Mouse (Mus musculus): ENCODE data around the gene Cdkn1b.

Cdkn1b gene

DNA sequence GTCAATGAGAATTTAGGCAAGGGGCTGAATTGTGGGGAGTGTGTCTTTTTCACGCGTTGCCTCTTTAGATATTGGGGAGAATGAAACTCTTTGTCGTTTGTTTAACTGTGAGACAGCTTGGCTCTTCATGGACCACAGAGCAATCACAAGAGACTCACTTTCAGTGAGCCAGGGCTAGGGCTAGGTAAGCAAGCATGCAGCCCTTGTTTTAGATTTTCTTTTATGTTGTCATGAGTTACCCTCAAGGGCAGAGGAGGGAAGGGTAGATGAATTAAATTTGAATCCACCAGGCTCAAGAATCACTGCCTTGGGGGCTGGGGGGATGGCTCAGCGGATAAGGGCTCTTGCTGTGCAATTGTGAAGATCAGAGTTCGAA is 42.3 kb downstream of the Cdkn1b start:
- intact Hi-C loops (cut with DNase I), result no loop called here

DNA sequence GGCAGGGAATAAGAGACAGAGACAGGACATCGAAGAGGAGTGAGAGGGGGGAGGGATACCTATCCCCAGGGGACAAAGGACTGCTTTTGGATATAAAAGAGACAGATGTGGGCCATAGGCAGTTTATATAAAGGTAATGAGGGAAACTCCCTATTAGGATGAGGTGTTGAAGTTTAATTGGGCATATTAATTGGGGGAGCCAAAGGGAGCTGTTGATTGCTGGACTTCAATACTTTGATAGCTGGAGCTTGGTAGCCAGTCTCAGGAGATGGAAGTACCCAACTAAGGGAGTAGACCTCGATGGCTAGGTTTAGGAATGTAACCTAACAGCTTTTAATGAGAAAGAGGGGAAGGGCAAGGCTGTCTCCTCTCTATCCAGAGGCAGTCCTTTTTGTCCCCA is 43.7 kb downstream of the Cdkn1b start:
- intact Hi-C loops (cut with DNase I), result no loop called here

DNA sequence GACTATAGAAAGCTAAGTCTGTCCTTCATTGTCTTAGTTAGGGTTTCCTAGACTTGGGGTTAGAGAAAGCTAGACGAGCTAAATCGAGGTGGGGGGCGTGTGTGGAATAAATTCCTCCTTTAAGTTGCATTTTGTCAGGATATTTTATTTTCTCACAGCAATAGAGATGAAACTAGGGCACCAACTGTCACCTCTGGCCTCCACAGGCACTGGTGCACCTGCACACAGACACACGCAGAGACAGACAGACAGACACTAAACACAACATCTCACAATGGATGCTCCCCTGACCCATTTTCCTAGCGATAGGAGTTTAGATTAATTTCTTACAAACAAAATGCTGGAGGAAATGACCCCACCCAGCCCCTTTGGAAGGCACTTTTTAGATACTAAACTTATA is 46.5 kb downstream of the Cdkn1b start:
- intact Hi-C loops (cut with DNase I), result no loop called here

DNA sequence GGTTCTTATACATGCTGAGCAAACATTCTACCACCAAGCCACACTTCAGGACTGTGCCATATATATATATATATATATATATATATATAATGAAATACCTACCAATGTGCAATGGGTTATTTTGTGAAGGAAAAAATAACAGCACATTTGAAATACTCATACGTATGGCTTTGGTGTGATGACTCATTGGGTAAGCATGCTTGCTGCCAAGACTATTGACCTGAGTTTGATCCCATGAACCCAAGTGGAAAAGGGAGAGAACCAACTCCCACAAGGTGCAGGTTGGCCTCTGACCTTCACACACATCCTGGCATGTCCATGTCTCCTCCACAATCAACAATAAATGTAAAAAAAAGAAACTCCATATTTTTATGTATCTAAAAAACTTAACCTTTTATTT is 48.1 kb downstream of the Cdkn1b start:
- intact Hi-C loops (cut with DNase I), result no loop called here

DNA sequence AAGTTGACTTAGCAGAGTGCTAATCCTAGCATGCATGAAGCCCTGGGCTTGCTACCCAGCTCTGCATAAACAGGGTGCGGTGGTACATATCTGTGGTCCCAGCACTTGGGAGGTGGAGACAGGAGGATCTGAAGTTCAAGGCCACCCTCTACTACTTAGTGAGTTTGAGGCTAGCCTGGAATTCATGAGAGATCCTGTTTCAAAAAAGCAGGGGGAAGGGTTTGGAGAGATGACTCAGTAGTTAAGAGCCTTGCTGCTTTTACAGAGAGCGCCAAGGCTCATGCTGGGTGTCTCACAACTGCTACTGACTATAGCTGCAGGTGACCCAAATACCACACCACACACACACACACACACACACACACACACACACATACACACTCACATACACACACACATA is 49.3 kb downstream of the Cdkn1b start:
- intact Hi-C loops (cut with DNase I), result no loop called here

DNA sequence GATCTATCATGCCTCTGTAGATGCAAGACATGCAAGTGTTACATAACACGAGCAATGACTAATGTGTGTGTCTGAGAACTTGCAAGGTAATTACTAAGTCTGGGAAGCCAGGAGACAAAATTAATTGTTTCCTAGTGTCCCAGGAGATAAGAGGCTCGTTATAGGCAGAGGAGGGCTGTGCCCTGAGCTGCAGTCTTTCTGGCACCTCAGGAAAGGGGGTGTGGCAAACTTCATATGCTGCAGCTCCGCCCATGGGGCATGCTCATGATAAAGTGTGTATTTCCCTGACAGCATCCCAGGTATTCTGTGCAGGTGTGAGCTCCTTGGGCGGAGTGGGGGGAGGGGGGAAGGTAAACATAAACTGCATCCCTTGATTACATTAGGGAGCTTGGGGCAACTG is 51.9 kb downstream of the Cdkn1b start:
- intact Hi-C loops (cut with DNase I), result no loop called here

All from adrenal gland (tissue).